Mouse (Mus musculus): Measurements from ENCODE around the gene Cfap73. TPM values are rescaled to one million over a fixed set of nuclear protein-coding genes. Genes with fewer than 3 reads are reported as not detected.

Gene Cfap73
- polyA plus RNA-seq, 1 experiment from 2014 or later: not detected

DNA sequence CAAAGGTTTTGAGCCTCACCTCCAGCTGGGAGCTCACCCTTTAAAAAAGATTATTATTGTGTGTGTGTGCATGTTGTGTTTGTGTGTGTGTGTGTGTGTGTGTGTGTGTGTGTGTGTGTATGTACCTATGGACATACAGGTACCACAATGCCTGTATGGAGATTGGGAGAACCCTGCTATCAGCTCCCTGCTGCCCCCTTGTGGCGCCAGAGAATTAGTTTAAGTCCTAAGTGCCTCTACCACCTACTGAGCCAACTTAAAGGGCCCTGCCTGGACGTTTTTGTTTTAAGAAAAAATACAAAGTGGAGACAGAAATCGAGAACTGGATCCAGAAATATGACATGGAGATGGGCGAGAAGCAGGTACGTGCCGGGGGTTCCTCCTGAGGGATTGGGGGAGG is 29.2 kb downstream of the Cfap73 start:
- WGBS: 2% methylated on average over 6 of the region's 6 CpGs
- H3K4me2 ChIP-seq (ENCODE audit: low read depth, low read length, severe bottlenecking): peak overlapping the region; percentile 65
- peak overlapping the region; percentile 49; the same call in 1 of the 2 replicates for H3K9ac ChIP-seq (ENCODE audit: low read length)
- no peaks in the 10 kb centered on the region for H3K36me3 ChIP-seq (ENCODE audit: control insufficient read depth, insufficient read depth, low read length)
- no peaks in the 10 kb centered on the region for H3K27me3 ChIP-seq (ENCODE audit: control insufficient read depth, insufficient read depth, low read length)
- DNase-seq (ENCODE audit: low spot score): peak; percentile 90
- H3K4me3 ChIP-seq (ENCODE audit: low read depth, low read length): peak overlapping the region; percentile 10
- peaks cover 3% of the 10 kb centered on the region; the same call in 1 of the 2 replicates for H3K4me1 ChIP-seq (replicated peaks; ENCODE audit: control insufficient read depth, insufficient read depth, low read length)
- no peak for ATAC-seq (replicated peaks; ENCODE audit: low FRiP score)
- H3K27ac ChIP-seq (ENCODE audit: low read depth, low read length): no peak overlapping the region
- no peaks in the 10 kb centered on the region for H3K9me3 ChIP-seq (ENCODE audit: control insufficient read depth, low read length)

DNA sequence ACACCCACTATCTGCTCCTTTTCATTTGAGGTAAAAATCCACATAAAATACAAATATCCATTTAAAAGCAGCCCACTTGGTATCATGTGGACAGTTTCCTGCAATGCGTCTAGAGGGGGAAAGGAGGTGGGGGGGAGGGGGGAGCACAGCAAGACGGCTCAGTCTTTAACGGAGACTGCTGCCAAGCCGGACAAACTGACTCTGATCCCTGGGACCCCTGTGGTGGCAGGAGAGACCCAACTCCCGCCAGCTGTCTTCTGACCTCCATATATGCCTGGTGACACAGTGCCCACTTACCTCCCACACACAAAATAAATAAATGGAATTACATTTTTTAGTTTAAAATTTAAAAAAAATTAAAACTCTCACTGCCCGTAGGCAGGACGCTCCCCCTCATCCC is 30.5 kb downstream of the Cfap73 start:
- WGBS: 54% methylated on average over 7 of the region's 7 CpGs
- Histone ChIP-seq H3K27ac (ENCODE audit: low read depth, low read length) (no peak overlapping the region), H3K4me1 (replicated peaks; ENCODE audit: control insufficient read depth, insufficient read depth, low read length) (peaks cover 3% of the 10 kb centered on the region; the same call in 1 of the 2 replicates), H3K9me3 (ENCODE audit: control insufficient read depth, low read length) (no peaks in the 10 kb centered on the region), H3K36me3 (ENCODE audit: control insufficient read depth, insufficient read depth, low read length) (no peaks in the 10 kb centered on the region), H3K4me3 (ENCODE audit: low read depth, low read length) (no peak overlapping the region), H3K27me3 (ENCODE audit: control insufficient read depth, insufficient read depth, low read length) (no peaks in the 10 kb centered on the region), H3K4me2 (ENCODE audit: low read depth, low read length, severe bottlenecking) (no peak overlapping the region), H3K9ac (ENCODE audit: low read length) (no peak overlapping the region)
- DNase-seq (ENCODE audit: low spot score) (no peak), ATAC-seq (replicated peaks; ENCODE audit: low FRiP score) (no peak)

DNA sequence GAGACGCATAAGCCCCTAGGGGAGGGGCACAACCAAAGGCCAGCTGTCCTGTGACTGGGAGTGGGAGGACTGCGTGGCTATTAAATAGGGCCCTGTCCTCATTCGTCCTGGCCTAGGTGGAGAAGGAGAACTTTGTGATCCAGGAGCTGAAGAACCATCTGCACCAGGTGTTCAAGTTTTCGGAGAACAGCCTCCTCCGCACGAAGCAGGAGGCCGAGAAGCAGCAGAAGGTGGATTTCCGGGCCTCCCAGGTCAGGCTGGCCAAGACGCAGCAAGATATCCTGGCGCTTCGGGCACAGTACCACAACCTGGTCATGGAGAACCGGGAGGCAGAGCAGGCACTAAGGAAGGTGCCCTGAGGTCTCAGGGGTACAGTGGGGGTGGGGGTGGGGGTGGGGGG is 31.8 kb downstream of the Cfap73 start:
- ATAC-seq (replicated peaks; ENCODE audit: low FRiP score) (no peak), DNase-seq (ENCODE audit: low spot score) (no peak)
- no peaks in the 10 kb centered on the region for H3K9me3 ChIP-seq (ENCODE audit: control insufficient read depth, low read length)
- no peaks in the 10 kb centered on the region for H3K27me3 ChIP-seq (ENCODE audit: control insufficient read depth, insufficient read depth, low read length)
- peaks cover 3% of the 10 kb centered on the region; the same call in 1 of the 2 replicates for H3K4me1 ChIP-seq (replicated peaks; ENCODE audit: control insufficient read depth, insufficient read depth, low read length)
- no peak overlapping the region for H3K4me3 ChIP-seq (ENCODE audit: low read depth, low read length)
- H3K36me3 ChIP-seq (ENCODE audit: control insufficient read depth, insufficient read depth, low read length): no peaks in the 10 kb centered on the region
- H3K4me2 ChIP-seq (ENCODE audit: low read depth, low read length, severe bottlenecking): no peak overlapping the region
- no peak overlapping the region for H3K27ac ChIP-seq (ENCODE audit: low read depth, low read length)
- H3K9ac ChIP-seq (ENCODE audit: low read length): no peak overlapping the region
- 90% methylated on average over 12 of the region's 12 CpGs for WGBS

DNA sequence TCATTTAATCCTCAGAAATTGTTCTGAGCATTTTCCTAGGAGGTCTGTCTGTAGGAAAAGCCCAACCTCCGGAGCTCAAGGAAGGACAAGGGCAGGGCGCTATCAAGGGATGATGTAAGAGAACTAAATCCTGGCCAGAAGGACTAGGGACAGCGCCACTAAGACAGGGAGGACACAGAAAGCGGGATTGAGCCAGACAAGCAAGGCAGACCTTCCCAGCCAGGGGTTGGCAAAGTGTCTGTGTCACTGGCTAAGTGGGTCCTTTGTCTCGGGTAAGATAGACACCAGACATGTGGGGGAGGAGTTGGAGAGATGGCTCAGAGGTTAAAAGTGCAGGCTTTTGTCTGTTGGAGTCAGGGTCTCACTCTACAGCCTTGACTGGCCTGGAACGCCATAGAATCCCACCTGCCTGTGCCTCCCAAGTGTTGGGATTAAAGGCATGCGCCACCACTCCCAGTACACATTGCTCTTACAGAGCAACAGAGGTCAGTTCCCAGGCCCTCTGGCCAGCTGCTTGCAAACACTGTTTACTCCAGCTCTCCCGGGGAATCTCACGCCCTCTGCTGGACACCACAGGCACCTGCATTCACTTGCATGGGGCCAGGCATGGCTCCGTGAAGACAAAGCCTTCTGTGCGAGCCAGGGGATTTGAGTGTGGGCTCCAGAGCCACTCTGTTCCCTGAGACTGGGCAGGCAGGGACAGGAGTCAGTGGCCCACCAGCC is 32.9 kb downstream of the Cfap73 start:
- peaks cover 3% of the 10 kb centered on the region; the same call in 1 of the 2 replicates for H3K4me1 ChIP-seq (replicated peaks; ENCODE audit: control insufficient read depth, insufficient read depth, low read length)
- no peak for DNase-seq (ENCODE audit: low spot score)
- no peaks in the 10 kb centered on the region for H3K9me3 ChIP-seq (ENCODE audit: control insufficient read depth, low read length)
- no peak overlapping the region for H3K4me2 ChIP-seq (ENCODE audit: low read depth, low read length, severe bottlenecking)
- H3K4me3 ChIP-seq (ENCODE audit: low read depth, low read length): no peak overlapping the region
- H3K36me3 ChIP-seq (ENCODE audit: control insufficient read depth, insufficient read depth, low read length): no peaks in the 10 kb centered on the region
- 60% methylated on average over 11 of the region's 11 CpGs for WGBS
- no peak for ATAC-seq (replicated peaks; ENCODE audit: low FRiP score)
- H3K9ac ChIP-seq (ENCODE audit: low read length): no peak overlapping the region
- no peaks in the 10 kb centered on the region for H3K27me3 ChIP-seq (ENCODE audit: control insufficient read depth, insufficient read depth, low read length)
- H3K27ac ChIP-seq (ENCODE audit: low read depth, low read length): no peak overlapping the region

DNA sequence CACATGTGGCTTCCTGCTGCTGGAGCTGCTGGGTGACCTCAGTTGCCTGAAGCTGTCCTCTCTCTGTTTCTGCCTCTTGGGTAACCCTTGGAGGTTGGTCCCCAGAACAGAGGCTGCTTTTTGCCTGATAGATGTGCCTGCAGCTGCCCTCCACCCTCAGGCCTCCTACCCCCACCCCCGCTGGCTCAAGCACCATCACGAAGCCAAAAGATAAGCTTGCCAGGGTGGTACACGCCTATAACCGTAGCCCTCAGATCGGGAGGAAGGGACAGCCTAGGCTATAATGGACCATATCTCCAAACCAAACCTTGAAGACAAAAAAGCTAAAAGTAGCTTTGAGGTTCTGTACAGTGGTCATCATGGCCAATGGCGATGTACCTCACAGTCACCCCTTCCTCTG is 34.4 kb downstream of the Cfap73 start:
- H3K9ac ChIP-seq (ENCODE audit: low read length): no peak overlapping the region
- no peak for DNase-seq (ENCODE audit: low spot score)
- no peak overlapping the region for H3K4me2 ChIP-seq (ENCODE audit: low read depth, low read length, severe bottlenecking)
- ATAC-seq (replicated peaks; ENCODE audit: low FRiP score): no peak
- no peaks in the 10 kb centered on the region for H3K4me1 ChIP-seq (replicated peaks; ENCODE audit: control insufficient read depth, insufficient read depth, low read length)
- no peak overlapping the region for H3K27ac ChIP-seq (ENCODE audit: low read depth, low read length)
- H3K27me3 ChIP-seq (ENCODE audit: control insufficient read depth, insufficient read depth, low read length): no peaks in the 10 kb centered on the region
- H3K36me3 ChIP-seq (ENCODE audit: control insufficient read depth, insufficient read depth, low read length): no peaks in the 10 kb centered on the region
- WGBS: 96% methylated on average over 6 of the region's 6 CpGs
- H3K9me3 ChIP-seq (ENCODE audit: control insufficient read depth, low read length): no peaks in the 10 kb centered on the region
- H3K4me3 ChIP-seq (ENCODE audit: low read depth, low read length): no peak overlapping the region

DNA sequence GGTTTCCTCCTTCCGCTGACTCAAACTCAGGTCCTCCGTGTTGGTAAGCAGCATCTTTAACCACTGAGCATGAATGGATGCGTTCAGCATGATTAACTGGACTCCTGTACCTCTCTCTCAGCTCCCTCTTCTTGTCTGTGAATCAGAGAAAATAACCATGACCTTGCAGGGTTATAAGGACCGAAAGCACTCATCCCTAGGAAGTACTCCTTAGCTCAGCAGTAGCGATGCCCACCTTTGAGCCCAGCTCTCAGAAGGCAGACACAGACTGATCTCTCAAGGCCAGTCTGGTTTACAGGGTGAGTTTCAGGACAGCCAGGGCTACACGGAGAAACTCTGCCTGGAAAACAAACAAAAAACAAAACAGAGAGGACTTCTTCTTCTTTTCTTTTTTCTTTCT is 39.5 kb downstream of the Cfap73 start:
- no peaks in the 10 kb centered on the region for H3K9me3 ChIP-seq (ENCODE audit: control insufficient read depth, low read length)
- no peaks in the 10 kb centered on the region for H3K27me3 ChIP-seq (ENCODE audit: control insufficient read depth, insufficient read depth, low read length)
- ATAC-seq (replicated peaks; ENCODE audit: low FRiP score): no peak
- WGBS: 84% methylated on average over 6 of the region's 6 CpGs
- no peak overlapping the region for H3K9ac ChIP-seq (ENCODE audit: low read length)
- no peaks in the 10 kb centered on the region for H3K4me1 ChIP-seq (replicated peaks; ENCODE audit: control insufficient read depth, insufficient read depth, low read length)
- no peak overlapping the region for H3K4me2 ChIP-seq (ENCODE audit: low read depth, low read length, severe bottlenecking)
- H3K36me3 ChIP-seq (ENCODE audit: control insufficient read depth, insufficient read depth, low read length): no peaks in the 10 kb centered on the region
- no peak overlapping the region for H3K27ac ChIP-seq (ENCODE audit: low read depth, low read length)
- H3K4me3 ChIP-seq (ENCODE audit: low read depth, low read length): no peak overlapping the region
- no peak for DNase-seq (ENCODE audit: low spot score)

DNA sequence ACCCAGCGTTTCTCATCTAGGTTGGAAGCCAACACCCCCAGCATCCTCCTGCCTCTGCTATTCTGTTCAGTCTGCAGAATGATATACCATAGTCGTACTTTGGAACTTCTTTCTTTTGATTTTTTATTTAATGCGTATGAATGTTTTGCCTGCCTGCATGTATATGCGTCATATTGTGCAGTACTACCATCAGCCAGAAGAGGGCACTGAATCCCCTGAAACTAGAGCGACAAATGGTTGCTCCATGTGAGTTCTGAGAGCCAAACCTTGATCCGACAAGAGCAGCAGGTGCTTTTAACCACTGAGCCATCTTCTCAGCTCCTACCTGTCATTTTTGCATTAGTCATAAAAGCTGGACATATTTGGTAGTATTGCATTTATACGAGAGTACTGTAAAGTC is 41.9 kb downstream of the Cfap73 start:
- DNase-seq (ENCODE audit: low spot score) (no peak), ATAC-seq (replicated peaks; ENCODE audit: low FRiP score) (no peak)
- H3K4me2 ChIP-seq (ENCODE audit: low read depth, low read length, severe bottlenecking): no peak overlapping the region
- no peak overlapping the region for H3K4me3 ChIP-seq (ENCODE audit: low read depth, low read length)
- H3K27me3 ChIP-seq (ENCODE audit: control insufficient read depth, insufficient read depth, low read length): no peaks in the 10 kb centered on the region
- no peak overlapping the region for H3K27ac ChIP-seq (ENCODE audit: low read depth, low read length)
- WGBS: 68% methylated on average over 7 of the region's 7 CpGs
- H3K9ac ChIP-seq (ENCODE audit: low read length): no peak overlapping the region
- H3K4me1 ChIP-seq (replicated peaks; ENCODE audit: control insufficient read depth, insufficient read depth, low read length): peaks cover 10% of the 10 kb centered on the region
- no peaks in the 10 kb centered on the region for H3K9me3 ChIP-seq (ENCODE audit: control insufficient read depth, low read length)
- H3K36me3 ChIP-seq (ENCODE audit: control insufficient read depth, insufficient read depth, low read length): no peaks in the 10 kb centered on the region

DNA sequence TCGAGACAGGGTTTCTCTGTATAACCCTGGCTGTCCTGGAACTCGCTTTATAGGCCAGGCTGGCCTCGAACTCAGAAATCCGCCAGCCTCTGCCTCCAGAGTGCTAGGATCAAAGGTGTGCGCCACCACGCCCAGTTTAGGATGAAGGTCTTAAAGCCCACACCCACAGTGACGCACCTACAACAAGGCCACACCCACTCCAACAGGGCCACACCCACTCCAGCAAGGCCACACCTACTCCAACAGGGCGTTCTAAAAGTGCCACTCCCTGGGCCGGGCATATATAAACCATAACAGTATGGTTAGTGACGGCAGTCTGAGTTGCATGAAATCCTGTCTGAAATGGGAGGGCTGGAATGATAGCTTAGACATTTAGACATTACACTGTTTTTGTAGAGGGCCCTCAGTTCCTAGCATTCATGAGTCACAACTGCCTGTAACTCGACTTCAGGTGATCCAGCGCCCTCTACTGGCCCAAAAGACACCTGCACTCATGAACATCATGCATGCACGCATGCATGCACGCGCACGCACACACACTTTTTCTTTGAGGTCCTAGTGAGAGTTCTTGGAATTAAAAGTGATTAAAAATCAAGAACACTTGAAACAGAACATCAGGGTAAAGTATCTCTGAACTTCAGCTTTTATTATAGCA is 43.6 kb downstream of the Cfap73 start:
- H3K4me2 ChIP-seq (ENCODE audit: low read depth, low read length, severe bottlenecking): no peak overlapping the region
- H3K9me3 ChIP-seq (ENCODE audit: control insufficient read depth, low read length): no peaks in the 10 kb centered on the region
- 77% methylated on average over 16 of the region's 16 CpGs for WGBS
- peaks cover 10% of the 10 kb centered on the region for H3K4me1 ChIP-seq (replicated peaks; ENCODE audit: control insufficient read depth, insufficient read depth, low read length)
- no peak overlapping the region for H3K4me3 ChIP-seq (ENCODE audit: low read depth, low read length)
- ATAC-seq (replicated peaks; ENCODE audit: low FRiP score) (no peak), DNase-seq (ENCODE audit: low spot score) (peak; percentile 71)
- H3K9ac ChIP-seq (ENCODE audit: low read length): no peak overlapping the region
- H3K36me3 ChIP-seq (ENCODE audit: control insufficient read depth, insufficient read depth, low read length): no peaks in the 10 kb centered on the region
- H3K27ac ChIP-seq (ENCODE audit: low read depth, low read length): no peak overlapping the region
- no peaks in the 10 kb centered on the region for H3K27me3 ChIP-seq (ENCODE audit: control insufficient read depth, insufficient read depth, low read length)
